Mouse (Mus musculus): ENCODE results near the gene Msx2. TPM values are rescaled to one million over a fixed set of nuclear protein-coding genes. Genes with fewer than 3 reads are reported as not detected.

The Msx2 gene
- total RNA-seq (2014; rRNA removed) (0.31 and 0.71 TPM in 2 replicates), polyA plus RNA-seq (2015; fragmentation: Nextera tagmentation; extraction: Ambion mirVana) (0.54 and 0.71 TPM in 2 replicates)

DNA sequence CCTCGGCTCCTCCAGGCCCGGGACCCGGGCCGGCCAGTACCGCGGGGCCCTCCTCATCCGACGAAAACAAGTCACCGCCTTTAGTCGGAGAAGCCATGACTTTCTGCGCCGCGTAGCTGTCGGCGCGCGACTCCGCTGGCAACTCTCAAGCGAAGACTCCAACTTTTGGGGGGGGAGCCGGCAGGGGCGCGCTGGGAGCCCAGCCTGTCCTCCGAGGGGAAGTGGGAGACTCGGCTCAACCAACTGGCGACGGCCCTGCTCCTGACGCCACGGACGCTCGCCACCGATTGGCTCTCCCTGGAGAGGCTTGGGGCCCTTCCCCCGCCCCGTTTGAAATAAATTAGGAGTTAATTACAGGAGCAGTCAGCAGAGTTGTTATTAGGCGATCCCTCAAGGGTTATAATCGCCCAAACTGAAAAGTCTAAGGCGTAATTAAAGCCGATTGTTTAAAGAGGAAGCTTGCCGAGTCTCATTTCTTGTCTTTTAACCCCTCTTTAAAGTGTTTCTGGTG lies at the start of gene Msx2:
Gene Msx2 (minus strand): TSS at position 461 of the 511 bp plus-strand sequence.
- Histone ChIP-seq H3K36me3 (ENCODE audit: insufficient read depth) (no peaks in the 10 kb centered on the region), H3K9ac (no peak within 1 kb of the TSS), H3K27ac (ENCODE audit: low read depth, low read length) (no peak within 1 kb of the TSS), H3K4me2 (ENCODE audit: low read depth) (peak within 1 kb of the TSS; percentile 51), H3K4me1 (ENCODE audit: insufficient read depth) (no peaks in the 10 kb centered on the region), H3K27me3 (ENCODE audit: insufficient read depth, low read length) (peaks cover 84% of the 10 kb centered on the region), H3K4me3 (ENCODE audit: low read depth, low read length) (peak within 1 kb of the TSS; percentile 33), H3K9me3 (ENCODE audit: low read length) (no peaks in the 10 kb centered on the region)
- no peak for TF ChIP-seq CTCF (IDR thresholded peaks at IDR 0.05; ENCODE audit: low read depth)
- WGBS: under 1% methylated on average over 38 of the region's 38 CpGs
- DNase-seq: peak; percentile 78
- peak; percentile 96 for ATAC-seq

DNA sequence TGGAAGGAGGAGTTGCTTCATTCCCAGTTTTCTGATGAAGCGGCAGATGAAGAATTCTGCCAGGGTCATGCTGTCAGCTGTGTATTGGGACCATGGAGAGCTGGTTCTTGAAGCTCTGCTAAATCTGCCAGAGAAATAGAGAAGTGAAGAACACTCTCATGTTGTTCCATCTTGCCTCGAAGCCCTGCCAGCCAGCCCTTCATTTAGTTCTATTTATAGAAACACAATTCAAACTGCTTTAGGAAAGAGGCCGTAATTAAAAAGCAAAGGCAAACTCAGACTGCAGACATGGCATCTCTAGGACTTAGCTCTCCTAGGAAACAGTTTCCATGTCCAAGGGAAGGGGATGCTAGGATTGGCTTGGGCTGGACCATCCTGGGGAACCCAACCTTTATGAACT lies 48.6 kb upstream of the Msx2 start:
- no peak overlapping the region for H3K4me2 ChIP-seq (ENCODE audit: low read depth)
- peak; percentile 66 for DNase-seq

DNA sequence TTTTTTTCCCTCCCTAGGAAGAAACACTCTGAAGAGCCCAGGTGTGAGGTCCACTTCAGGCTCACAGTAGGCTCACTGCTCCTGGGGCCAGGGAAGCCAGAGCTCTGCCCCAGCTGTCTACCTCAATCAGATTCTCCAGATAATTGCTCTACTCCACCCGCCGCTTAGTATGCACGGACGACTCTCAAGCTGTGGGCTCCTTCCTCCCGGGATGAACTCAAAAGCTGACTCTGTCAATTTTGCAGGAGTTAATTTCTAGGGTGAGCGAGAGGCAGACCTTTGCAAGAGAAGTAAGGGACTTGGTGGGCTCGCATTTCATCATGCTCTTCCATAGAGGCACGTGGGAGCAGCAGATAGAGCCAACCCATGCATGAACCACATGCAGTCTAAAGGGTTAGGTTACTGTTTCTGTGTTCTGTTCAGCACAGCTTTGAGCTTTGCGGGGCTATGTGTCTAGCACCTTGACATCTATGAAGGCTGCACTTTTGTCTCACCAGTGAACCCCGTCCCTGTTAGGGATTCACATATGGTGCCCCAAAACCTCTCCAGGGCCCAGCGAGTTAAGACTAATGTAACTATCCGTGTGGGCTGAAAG lies 47.6 kb upstream of the Msx2 start:
- ATAC-seq (no peak), DNase-seq (no peak)
- H3K27me3 ChIP-seq (ENCODE audit: insufficient read depth, low read length): no peaks in the 10 kb centered on the region
- H3K4me2 ChIP-seq (ENCODE audit: low read depth): no peak overlapping the region
- no peak overlapping the region for H3K27ac ChIP-seq (ENCODE audit: low read depth, low read length)
- peaks cover 8% of the 10 kb centered on the region; the same call in 1 of the 2 replicates for H3K9me3 ChIP-seq (ENCODE audit: low read length)
- no peak for TF ChIP-seq CTCF (IDR thresholded peaks at IDR 0.05; ENCODE audit: low read depth)
- H3K9ac ChIP-seq: no peak overlapping the region
- H3K4me3 ChIP-seq (ENCODE audit: low read depth, low read length): no peak overlapping the region
- WGBS: 38% methylated on average over 12 of the region's 12 CpGs
- peaks cover 16% of the 10 kb centered on the region for H3K4me1 ChIP-seq (ENCODE audit: insufficient read depth)
- no peaks in the 10 kb centered on the region for H3K36me3 ChIP-seq (ENCODE audit: insufficient read depth)

More for the DNA sequence above, 48.6 kb upstream of the Msx2 start:
- WGBS: 19% methylated on average over 3 of the region's 3 CpGs
- Histone ChIP-seq H3K36me3 (ENCODE audit: insufficient read depth) (no peaks in the 10 kb centered on the region), H3K9ac (no peak overlapping the region), H3K27me3 (ENCODE audit: insufficient read depth, low read length) (no peaks in the 10 kb centered on the region), H3K27ac (ENCODE audit: low read depth, low read length) (peak overlapping the region; percentile 36; the same call in 1 of the 2 replicates), H3K9me3 (ENCODE audit: low read length) (peaks cover 1% of the 10 kb centered on the region; the same call in 1 of the 2 replicates), H3K4me3 (ENCODE audit: low read depth, low read length) (no peak overlapping the region), H3K4me1 (ENCODE audit: insufficient read depth) (peaks cover 16% of the 10 kb centered on the region)
- TF ChIP-seq CTCF (IDR thresholded peaks at IDR 0.05; ENCODE audit: low read depth): no peak
- ATAC-seq: peak; percentile 75

DNA sequence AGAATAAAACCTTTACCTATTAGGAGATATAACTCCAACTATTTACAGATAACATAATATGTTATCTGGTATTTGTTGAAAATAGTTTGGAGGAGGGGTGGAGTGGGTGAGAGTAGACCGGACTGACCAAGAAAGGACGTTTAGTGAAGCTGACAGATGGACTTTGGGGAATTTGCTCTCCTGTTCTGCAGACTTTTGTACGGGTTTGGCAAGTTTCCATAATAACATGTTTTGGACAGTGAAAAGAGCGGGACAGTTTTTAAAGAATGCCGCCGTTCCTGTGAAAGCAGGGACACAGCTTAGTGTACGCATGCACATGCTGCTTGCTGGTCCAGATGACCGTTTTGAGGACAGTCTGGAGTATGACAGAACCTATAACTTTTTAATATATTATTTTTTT lies 46.9 kb upstream of the Msx2 start:
- DNase-seq: no peak
- no peaks in the 10 kb centered on the region for H3K27me3 ChIP-seq (ENCODE audit: insufficient read depth, low read length)
- H3K9ac ChIP-seq: no peak overlapping the region
- no peak overlapping the region for H3K4me2 ChIP-seq (ENCODE audit: low read depth)
- H3K4me3 ChIP-seq (ENCODE audit: low read depth, low read length): no peak overlapping the region
- peaks cover 8% of the 10 kb centered on the region; the same call in 1 of the 2 replicates for H3K9me3 ChIP-seq (ENCODE audit: low read length)
- 35% methylated on average over 8 of the region's 8 CpGs for WGBS
- peaks cover 16% of the 10 kb centered on the region for H3K4me1 ChIP-seq (ENCODE audit: insufficient read depth)
- ATAC-seq: no peak
- H3K27ac ChIP-seq (ENCODE audit: low read depth, low read length): no peak overlapping the region
- no peaks in the 10 kb centered on the region for H3K36me3 ChIP-seq (ENCODE audit: insufficient read depth)
- TF ChIP-seq CTCF (IDR thresholded peaks at IDR 0.05; ENCODE audit: low read depth): no peak

DNA sequence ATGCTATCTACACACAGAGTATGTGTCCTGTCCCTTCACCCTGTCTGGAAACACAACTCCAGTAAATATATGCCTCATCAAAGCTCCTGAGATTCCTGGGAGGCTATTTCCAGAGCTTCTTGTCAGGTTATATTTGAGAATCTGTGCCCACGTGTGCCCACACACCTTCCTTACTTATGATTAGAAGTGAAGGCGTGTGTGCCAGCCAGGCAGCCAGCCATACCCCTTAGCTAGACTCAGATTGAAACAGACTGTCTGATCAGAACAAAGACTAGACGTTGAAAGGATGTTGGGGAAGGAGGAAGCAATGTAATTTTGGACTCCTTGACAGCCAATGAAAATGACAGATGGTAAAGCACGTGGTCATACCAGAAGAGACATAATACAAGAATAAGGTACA lies 45.4 kb upstream of the Msx2 start:
- TF ChIP-seq CTCF (IDR thresholded peaks at IDR 0.05; ENCODE audit: low read depth): no peak
- H3K27me3 ChIP-seq (ENCODE audit: insufficient read depth, low read length): no peaks in the 10 kb centered on the region
- H3K36me3 ChIP-seq (ENCODE audit: insufficient read depth): no peaks in the 10 kb centered on the region
- H3K27ac ChIP-seq (ENCODE audit: low read depth, low read length): no peak overlapping the region
- peaks cover 8% of the 10 kb centered on the region; the same call in 1 of the 2 replicates for H3K9me3 ChIP-seq (ENCODE audit: low read length)
- no peak overlapping the region for H3K4me3 ChIP-seq (ENCODE audit: low read depth, low read length)
- ATAC-seq (no peak), DNase-seq (no peak)
- H3K9ac ChIP-seq: no peak overlapping the region
- H3K4me2 ChIP-seq (ENCODE audit: low read depth): no peak overlapping the region
- H3K4me1 ChIP-seq (ENCODE audit: insufficient read depth): peaks cover 16% of the 10 kb centered on the region
- WGBS: 50% methylated on average over 4 of the region's 4 CpGs

DNA sequence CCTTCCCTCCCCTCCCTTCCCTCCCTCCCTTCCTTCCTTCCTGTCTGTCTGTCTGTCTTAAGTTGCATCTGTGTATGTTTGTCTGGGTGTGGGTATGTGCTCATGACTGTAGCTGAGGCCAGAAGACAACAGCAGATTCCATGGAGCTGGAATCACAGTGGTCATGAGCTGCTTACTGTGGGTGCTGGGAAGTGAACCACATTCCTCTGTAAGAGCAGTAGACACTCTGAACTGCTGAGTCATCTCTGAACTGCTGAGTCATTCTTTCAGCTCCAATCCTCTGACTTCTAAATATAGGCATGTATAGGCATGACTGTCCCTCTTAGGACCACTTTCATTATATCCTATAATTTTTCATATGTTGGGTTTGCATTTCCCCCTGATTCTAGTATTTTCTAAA lies 41.7 kb upstream of the Msx2 start:
- no peak for TF ChIP-seq CTCF (IDR thresholded peaks at IDR 0.05; ENCODE audit: low read depth)

DNA sequence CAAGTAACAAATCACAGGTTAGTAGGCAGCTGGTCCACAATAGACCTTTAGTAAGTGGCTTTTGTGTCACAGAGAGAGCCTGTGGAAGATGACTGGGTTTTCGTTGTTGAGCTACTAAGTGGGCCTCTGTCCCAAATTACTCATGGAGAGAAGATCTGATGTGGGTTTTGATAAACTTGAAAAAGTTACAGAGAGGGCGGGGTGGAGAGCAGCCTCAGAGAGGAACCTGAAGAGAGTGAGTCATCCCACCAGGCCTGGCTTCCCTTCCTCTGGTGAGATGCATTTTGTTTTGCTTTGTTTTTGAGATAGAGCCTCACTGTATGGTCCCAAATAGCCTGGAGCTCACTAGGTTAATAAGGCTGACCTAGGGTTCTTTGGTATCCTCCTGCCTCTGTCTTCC lies 38.5 kb upstream of the Msx2 start:
- no peak overlapping the region for H3K4me3 ChIP-seq (ENCODE audit: low read depth, low read length)
- no peak for TF ChIP-seq CTCF (IDR thresholded peaks at IDR 0.05; ENCODE audit: low read depth)
- H3K4me1 ChIP-seq (ENCODE audit: insufficient read depth): no peaks in the 10 kb centered on the region
- H3K27ac ChIP-seq (ENCODE audit: low read depth, low read length): no peak overlapping the region
- H3K36me3 ChIP-seq (ENCODE audit: insufficient read depth): no peaks in the 10 kb centered on the region
- WGBS: 74% methylated on average over 2 of the region's 2 CpGs
- H3K27me3 ChIP-seq (ENCODE audit: insufficient read depth, low read length): no peaks in the 10 kb centered on the region
- no peak overlapping the region for H3K4me2 ChIP-seq (ENCODE audit: low read depth)
- ATAC-seq: no peak
- H3K9ac ChIP-seq: no peak overlapping the region
- H3K9me3 ChIP-seq (ENCODE audit: low read length): peaks cover 6% of the 10 kb centered on the region; the same call in 1 of the 2 replicates
- DNase-seq: no peak

More for the DNA sequence above, 41.7 kb upstream of the Msx2 start:
- H3K4me3 ChIP-seq (ENCODE audit: low read depth, low read length): no peak overlapping the region
- ATAC-seq (no peak), DNase-seq (no peak)
- H3K9me3 ChIP-seq (ENCODE audit: low read length): peaks cover 8% of the 10 kb centered on the region; the same call in 1 of the 2 replicates
- no peaks in the 10 kb centered on the region for H3K4me1 ChIP-seq (ENCODE audit: insufficient read depth)
- H3K27ac ChIP-seq (ENCODE audit: low read depth, low read length): no peak overlapping the region
- no peak overlapping the region for H3K9ac ChIP-seq
- no peak overlapping the region for H3K4me2 ChIP-seq (ENCODE audit: low read depth)
- H3K27me3 ChIP-seq (ENCODE audit: insufficient read depth, low read length): no peaks in the 10 kb centered on the region
- no peaks in the 10 kb centered on the region for H3K36me3 ChIP-seq (ENCODE audit: insufficient read depth)

All from forebrain, postnatal 0 days (tissue).